Mouse (Mus musculus) layer of hippocampus, adult 18-20 months (tissue): ENCODE measurements around the gene Carmil1. TPM values are rescaled to one million over a fixed set of nuclear protein-coding genes. Genes with fewer than 3 reads are reported as not detected.
A peak's percentile ranks its signal among the peaks of the same experiment; 100 is the strongest.

Experiments
- DNase-seq, 2 experiments: peaks; one replicate each; pipeline ENCODE4 v3.0.0; 2022; ENCODE audit warnings: low spot score in 2 of 2
- long read RNA-seq: library from polyadenylated mRNA; stranded (forward); transcript quantifications from one replicate; pipeline ENCODE4 v2.0.0, GENCODE M21; 2021
- total RNA-seq, 2 experiments: library from RNA; stranded (reverse); gene quantifications; 2 replicates each; pipeline ENCODE4 v1.2.3; 2021

Carmil1 gene
- 10 to 100 TPM; 32.1 to 34.7 TPM for total RNA-seq
- long read RNA-seq, partial matches to known transcripts, result 3 of 11 reads
- long read RNA-seq, other reads (novel, unspliced or antisense), result 8 of 11 reads

GRCm38 (mm10) chr13:24280439-24281431 is at the start of gene Carmil1:
Gene Carmil1, minus strand, starts transcription at chr13:24280795.
- peak; percentile 88 to 93 for DNase-seq

DNA sequence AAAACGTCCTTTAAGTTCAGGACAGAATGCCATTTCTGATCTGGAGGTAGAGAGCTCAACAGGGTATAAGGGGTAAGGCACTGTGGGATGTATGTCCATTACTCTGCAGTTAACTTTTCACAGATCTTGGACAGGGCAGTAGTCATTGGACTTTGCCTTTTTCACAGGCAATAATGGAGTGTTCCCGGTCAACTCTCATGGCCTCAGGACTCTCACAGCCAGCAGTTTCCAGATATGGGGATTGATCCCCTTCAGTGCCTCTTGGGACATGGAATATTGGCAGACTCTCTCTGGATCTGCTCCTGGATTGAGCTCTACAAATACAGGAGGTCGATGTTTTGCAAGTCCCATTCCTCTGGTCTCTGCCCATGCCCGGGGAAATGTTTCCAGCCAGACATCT is 49.5 kb upstream of the Carmil1 start:
- no peak for DNase-seq

- DNase-seq, result no peak
Observed at GRCm38 (mm10) chr13:24328036-24328817, 47.6 kb upstream of the Carmil1 start.

- no peak for DNase-seq
Observed at GRCm38 (mm10) chr13:24327201-24327600, 46.6 kb upstream of the Carmil1 start, which contains the start of gene Cmah. Gene Cmah, plus strand, starts transcription at chr13:24327404.

DNA sequence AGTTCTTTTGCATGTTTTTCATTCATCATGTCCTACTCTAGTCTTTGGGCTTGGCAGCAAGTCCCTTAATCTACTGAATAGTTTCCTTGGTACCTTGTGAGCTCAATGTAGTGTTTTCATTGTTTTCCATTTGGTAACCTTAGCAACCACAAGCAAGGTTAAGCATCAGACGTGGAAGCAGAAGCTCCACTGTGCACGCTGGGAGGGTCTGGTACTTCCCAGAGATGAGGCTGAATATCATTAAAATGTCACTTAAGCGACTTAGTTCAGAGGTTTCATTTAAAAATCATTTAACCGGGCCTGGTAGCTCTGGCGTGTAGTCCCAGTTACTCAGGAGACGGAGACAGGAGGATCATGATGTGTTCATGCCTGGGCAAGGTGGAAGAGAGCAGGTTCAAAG is 40.7 kb upstream of the Carmil1 start:
- DNase-seq, result no peak

DNA sequence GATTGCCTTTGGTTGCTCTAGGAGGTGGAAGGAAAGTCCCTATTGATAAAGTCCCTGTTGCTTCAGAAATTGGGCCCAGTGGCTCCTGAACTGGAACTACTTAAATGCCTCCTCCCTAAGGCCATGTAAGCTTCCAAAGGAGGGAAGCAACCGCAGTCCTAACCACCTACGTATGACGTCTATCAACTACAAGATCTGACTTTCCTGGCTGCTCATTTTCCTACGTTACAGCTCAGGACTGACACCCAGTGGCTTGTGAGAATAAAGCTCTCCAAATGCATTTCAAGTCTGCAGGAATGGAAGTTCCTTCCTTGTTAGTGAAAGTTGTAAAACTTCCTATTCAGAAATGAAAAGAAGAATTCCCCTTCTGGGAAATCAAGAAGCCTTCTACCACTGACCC is 38.0 kb upstream of the Carmil1 start:
- DNase-seq, result peak in 1 of 2 experiments; percentile 56

- DNase-seq, result peak in 1 of 2 experiments; percentile 20
Observed at GRCm38 (mm10) chr13:24316563-24316962, 36.0 kb upstream of the Carmil1 start.

DNA sequence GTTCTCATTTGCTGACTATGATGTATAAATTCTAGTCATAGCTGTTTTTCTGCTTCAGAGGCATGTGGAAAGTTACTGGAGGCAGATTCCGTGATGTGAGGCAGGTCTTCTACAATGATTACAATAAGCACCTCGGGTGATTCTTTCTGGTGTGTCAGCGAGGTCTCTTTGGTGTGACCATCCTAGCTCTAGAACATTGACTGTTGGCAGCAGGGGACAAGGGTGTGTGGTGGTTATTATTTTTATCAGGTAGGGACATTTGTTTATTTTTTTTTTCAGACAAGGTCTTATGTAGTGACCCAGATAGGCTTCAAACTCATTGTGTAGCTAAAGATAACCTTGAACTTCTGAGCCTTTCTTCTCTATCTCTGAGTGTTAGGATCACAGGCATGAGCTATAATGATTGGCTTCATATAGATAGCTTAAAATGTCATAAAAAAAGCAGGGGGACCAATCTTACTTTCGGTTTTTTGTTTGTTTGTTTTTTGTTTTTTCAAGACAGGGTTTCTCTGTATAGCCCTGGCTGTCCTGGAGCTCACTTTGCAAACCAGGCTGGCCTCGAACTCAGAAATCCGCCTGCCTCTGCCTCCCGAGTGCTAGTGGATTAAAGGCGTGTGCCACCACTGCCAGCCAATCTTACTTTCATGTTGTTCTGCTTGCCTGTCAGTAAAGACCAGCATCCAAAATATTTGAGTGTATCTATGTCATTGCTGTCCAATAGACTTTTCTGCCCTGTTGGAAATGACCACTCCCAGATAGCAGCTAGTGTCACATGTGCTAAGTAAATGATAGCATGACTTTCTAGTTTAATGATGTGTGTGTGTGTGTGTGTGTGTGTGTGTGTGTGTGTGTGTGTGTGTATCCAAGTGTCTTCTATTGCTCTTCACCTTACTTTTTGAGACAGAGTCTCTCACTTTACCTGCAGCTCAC is 30.7 kb upstream of the Carmil1 start:
- DNase-seq, result no peak

- DNase-seq, result no peak
Observed at GRCm38 (mm10) chr13:24306248-24306647, 25.7 kb upstream of the Carmil1 start.

GRCm38 (mm10) chr13:24305486-24305885 is 24.9 kb upstream of the Carmil1 start:
- DNase-seq, result no peak

- DNase-seq, result peak in 1 of 2 experiments; percentile 63
Observed at GRCm38 (mm10) chr13:24297252-24297651, 16.7 kb upstream of the Carmil1 start.

GRCm38 (mm10) chr13:24287381-24287780 is 6.8 kb upstream of the Carmil1 start:
- DNase-seq, result no peak

GRCm38 (mm10) chr13:24279762-24280438 is 695 bp downstream of the Carmil1 start:
- DNase-seq, result no peak

GRCm38 (mm10) chr13:24279407-24279761 is 1.2 kb downstream of the Carmil1 start:
- no peak for DNase-seq

DNA sequence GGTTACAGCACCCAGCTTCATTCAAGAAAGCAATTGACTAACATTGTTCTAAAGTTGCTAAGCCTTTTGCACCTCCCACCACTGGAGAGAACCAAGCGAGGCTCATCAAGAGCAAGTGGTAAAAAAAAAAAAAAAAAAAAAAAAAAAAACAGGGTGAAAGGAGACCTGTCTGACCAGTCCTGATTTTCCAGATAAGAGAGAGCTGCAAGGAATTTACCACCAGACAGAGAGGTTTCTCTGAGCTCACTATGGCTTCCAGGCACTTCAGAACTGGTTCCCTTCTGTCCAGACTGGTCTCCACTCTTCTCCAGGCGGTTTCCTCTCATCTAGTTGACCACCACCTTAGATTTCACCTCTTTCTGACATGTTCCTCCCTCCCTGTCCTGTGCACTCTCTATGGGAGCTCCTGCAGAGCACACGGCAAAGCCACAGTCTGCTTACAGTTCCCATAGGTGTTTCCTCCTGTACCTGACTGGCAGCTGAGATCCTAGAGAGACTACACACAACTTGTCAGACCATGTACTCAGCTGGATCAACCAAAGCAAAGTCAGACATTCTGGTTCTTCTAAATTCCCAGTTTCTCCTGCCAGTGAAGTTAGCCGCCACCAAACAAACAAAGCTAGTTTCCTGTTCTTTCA is 7.7 kb downstream of the Carmil1 start:
- DNase-seq, result no peak

DNA sequence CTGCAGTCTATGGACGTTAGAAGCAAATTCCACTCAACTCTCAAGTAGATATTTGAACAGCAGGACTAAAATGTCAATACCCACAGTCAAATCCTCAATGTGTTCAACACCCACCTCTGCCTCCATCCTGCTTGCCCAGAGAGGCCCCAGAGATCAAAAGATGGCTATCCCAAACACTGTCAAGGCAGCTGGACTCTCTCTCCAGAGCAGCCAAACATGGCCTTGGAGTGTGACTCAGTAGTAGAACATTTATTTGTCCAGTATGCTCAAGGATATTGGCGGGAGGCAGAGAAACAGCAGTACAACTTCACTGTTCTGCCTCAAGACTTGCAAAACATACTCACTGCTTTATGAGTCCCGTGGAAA is 11.5 kb downstream of the Carmil1 start:
- no peak for DNase-seq

DNA sequence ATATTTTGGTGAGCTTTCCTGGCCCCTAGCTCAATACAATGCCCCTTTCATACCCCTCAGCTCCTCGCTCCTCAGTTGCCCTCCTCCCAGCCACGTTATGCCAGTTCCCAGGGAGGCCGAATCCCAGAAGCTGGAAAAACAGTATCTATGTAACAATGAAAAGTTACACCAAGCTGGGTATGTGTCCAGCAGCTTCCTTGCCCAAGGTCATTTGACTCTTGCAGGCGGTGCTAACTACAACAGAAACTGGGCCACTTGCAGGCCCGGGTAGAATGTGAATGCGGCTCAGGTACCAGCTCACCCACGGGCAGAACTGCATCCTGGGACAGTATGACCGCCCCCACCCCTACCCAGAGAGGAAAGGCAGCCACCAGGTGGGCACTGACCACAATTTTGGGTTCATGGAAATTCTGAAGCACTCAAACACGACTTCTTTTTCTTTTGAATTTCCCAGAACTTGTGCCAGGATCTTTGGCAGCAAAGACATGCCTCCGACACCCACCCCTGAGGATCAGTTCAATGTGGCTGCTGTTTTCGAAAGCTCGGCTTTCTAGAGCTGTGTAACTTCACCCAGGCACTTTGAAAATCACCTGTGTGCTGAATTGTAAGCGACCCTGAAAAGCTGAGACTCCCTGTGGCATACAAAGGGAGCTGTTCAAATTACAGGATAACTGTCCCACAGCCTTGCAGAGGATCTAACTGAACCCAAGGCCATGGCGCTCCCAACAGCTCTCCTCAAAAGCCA is 12.1 kb downstream of the Carmil1 start:
- DNase-seq, result no peak

DNA sequence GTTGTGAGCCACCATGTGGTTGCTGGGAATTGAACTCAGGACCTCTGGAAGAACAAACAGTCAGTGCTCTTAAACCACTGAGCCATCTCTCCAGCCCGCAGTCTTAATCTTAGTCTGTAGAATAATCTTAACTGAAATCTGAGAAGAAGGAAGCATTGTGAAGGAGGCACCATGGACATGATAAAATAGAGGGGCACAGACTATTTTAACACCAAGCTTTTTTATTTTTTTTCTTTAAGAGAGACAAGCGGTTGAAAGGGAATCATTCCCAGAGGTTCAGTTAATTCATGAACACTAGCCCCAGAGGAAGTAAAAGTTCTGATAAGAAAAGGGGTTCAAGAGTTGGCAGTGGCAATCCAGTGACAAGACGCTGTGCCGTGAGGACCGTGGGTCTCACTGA is 15.8 kb downstream of the Carmil1 start:
- DNase-seq, result no peak

GRCm38 (mm10) chr13:24263560-24263959 is 17.0 kb downstream of the Carmil1 start:
- DNase-seq, result no peak
